Mouse (Mus musculus) lung, postnatal 4 days (tissue): ENCODE measurements around the gene Gm3164.
"Not testable (repeated sequence)": the region's sequence is repeated elsewhere in the genome, so short reads cannot be mapped to it uniquely, and the experiment has no call there.

Experiments used
- DNase-seq, 2 experiments: peaks; one replicate each; pipeline ENCODE4 v3.0.0; 2021

The Gm3164 gene

DNA sequence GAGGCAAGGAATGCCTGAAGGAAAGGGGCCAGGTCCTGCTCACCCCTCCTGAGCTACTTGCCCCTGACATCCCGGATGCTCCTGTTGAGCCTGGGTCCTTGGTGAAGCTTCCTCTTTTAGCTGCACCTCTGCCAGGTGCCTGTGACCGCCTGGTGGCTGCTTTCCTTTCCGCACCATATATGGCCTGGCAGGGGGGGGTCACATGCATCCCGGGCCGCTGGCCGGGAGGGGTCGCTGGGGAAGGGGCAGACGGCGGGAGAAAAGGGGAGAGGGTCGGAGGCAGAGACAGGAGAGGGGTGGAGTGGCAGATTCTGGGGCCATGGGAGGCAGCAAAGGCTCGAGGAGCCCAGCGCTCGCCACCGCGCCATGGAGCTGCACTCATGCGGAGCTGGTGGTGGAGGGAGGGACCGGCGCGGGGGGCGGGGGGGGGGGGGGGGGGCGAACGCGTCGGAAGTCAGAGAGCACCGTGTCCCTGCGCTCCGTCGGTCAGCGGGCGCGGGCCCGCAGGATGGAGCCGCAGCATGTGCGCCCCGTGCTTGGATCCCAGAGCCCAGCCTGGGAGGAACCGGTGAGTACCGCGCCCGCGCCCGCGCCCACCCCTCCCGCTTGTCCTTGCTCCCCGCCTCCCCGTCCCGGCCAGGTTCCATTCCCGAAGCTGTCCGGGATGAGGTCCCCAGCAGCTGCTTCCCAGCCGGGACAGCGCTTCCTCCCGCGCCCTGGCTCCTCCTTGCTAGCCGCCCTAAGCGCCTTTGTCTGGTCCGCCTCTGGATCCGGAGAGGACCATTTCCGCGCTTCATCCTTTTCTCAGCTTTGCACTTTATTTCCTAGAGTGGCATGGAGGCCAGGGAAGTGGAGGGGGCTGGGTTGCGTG, at the start of gene Gm3164:
Gene Gm3164, plus strand, starts transcription at position 484 of the 871 bp plus-strand sequence.
- peak; percentile 59 to 80 for DNase-seq

GRCm38 (mm10) chr14:4368991-4369390, 46.3 kb upstream of the Gm3164 start:
- not testable (repeated sequence) for DNase-seq

- DNase-seq = peak in 1 of 2 experiments; percentile 19
Observed at GRCm38 (mm10) chr14:4369691-4370090, 45.6 kb upstream of the Gm3164 start.

DNA sequence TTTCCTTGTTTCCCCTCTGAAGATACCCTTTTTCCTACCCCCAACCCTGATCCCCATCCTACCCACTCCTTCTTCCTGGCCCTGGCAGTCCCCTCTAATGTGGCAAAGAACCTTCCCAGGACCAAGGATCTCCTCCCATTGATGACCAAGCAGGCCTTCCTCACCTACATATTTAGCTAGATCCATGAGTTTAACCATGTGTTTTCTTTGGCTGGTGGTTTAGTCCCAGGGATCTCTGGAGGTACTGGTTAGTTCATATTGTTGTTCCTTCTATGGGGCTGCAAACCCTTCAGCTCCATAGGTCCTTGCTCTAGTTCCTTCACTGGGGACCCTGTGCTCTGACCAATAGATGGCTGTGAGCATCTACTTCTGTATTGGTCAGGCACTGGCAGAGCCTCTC, 37.4 kb upstream of the Gm3164 start:
- not testable (repeated sequence) for DNase-seq

GRCm38 (mm10) chr14:4385606-4386005, 29.6 kb upstream of the Gm3164 start:
- DNase-seq = not testable (repeated sequence)

GRCm38 (mm10) chr14:4392841-4393530, 22.3 kb upstream of the Gm3164 start:
- DNase-seq = not testable (repeated sequence)

DNA sequence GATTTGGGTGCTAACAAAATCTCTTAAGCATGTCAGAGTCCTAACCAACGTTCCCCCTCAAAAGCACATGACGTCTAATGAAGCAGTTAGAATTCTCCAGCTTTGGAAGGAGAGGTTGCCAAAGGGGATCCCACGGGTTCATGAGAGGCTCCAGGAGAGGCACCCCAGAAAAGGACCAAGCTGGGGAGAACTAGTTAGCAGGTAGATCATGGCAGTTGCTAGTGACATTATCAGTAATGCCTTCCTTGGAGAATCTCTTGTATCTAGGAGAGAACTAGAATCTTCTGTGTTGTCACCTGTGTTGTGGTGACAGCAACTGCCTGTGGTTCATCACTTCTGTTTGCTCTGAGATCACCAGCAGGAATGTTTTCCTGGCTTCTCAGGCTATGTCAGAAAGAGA, 18.0 kb upstream of the Gm3164 start, which contains the start of gene Gm3159:
Gene Gm3159, plus strand, starts transcription at position 301 of the 400 bp plus-strand sequence.
- not testable (repeated sequence) for DNase-seq

DNA sequence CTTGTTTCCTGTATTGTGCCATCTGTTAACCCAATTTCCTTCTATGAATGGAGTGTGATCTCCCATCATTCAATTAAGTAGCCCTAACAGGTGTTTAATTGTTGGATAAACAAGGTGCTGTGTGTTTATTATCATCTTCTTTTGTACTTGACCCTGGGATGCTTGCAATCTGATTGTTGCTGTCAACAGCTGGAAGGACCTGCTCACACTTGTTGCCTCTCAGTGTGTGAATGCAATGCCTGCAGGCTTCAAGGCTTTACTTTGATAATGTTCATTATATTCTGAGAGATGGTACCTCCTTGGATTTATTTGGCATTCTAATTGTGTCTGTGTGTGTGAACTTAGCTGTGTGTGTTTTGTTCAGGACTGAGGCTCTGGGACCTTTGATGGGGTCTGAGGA, 16.6 kb upstream of the Gm3164 start:
- not testable (repeated sequence) for DNase-seq

DNA sequence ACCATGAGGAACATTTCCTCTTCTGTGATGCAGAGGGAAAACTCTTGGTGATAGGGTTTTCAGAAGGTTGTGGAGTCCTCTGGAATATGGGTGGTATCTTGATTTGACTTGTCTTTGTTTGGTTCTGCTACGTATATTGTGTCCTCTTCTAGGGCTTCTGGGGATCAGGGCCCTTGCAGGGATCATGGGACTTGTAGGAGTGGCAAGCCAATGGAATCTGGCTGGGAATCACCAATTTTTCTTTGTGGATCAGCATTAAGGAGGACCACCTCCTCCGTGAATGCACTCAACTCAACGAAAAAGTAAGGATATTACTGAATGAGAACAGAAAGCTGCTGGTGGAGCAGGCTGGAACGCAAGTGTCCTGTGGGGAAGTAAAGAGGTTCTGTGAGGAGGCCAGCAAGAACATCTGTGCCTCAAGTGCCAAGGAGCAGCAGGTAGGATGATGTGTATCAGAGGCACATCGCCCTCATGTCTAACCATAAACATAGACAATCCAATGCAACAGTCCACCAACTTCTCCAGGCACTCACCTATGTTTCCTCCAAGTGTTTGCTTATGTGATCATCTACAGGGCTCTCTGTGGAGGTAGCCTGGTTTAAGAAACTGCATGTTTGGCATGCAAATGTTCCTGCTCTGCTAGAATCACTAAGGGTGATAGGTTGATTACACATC, 15.0 kb upstream of the Gm3164 start:
- not testable (repeated sequence) for DNase-seq

GRCm38 (mm10) chr14:4401245-4401644, 14.0 kb upstream of the Gm3164 start:
- DNase-seq = not testable (repeated sequence)

GRCm38 (mm10) chr14:4403840-4404239, 11.4 kb upstream of the Gm3164 start:
- not testable (repeated sequence) for DNase-seq

GRCm38 (mm10) chr14:4409939-4410338, 5.3 kb upstream of the Gm3164 start:
- DNase-seq = not testable (repeated sequence)

DNA sequence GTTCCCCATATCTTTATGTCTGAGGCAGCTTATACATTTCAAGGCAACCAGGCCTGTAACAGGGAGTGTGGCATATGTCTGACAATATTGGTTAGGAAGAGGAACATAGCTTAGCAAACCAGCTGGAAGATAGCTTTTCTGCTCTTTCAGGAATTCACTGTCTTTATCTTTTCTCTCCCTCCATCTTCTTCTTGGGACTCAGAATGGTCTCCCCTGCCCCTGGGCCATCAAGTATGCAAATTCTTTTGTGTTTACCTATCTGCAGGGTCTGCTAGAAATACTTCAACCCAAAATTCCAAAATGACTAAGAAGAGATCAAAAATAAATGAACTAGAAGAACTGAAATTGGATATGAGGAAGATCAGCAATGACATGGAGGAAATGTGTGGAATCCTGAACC, 15.4 kb downstream of the Gm3164 start, which contains the start of gene Gm3173:
Gene Gm3173, plus strand, starts transcription at position 301 of the 400 bp plus-strand sequence.
- not testable (repeated sequence) for DNase-seq

GRCm38 (mm10) chr14:4481445-4481844, 66.2 kb downstream of the Gm3164 start, which contains the start of gene Gm3182:
Gene Gm3182 (plus strand): TSS chr14:4481745.
- not testable (repeated sequence) for DNase-seq
